Comparison of ENCODE assay signal across 30 mouse cellular contexts in the genomic region with DNA sequence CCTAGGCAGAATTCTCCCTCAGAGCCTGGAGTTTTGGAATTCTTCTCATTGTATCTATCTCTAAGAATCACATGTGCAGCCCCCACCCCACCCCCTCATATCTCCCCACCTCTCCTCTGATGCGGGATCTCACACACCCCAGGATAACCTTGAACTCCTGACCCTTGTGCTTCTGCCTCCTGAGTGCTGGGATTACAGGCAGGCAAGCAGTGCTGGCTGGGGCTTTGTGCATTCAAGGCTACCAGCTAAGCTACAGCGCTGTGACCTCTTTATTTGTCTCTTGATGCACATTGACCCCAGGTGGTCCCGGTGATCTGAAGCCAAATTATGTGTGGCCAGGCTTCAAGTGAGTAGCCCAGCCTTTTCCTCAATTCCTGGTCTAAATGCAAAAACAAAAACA. TPM values are rescaled to one million over a fixed set of nuclear protein-coding genes. Genes with fewer than 3 reads are reported as not detected.
DNase-seq lines count a peak whose midpoint lies in the region; ATAC-seq lines count a peak whose summit lies in the region.
"Had no signal": no experiment of that assay in that cellular context is flagged by ENCODE, and none has a peak within 500 bp of the region (broad histone marks: within the 10 kb centered on the region; RNA-seq: fewer than 3 reads in every experiment).

No protein-coding gene starts in this region.

- no peaks in the 10 kb centered on the region for H3K4me1 ChIP-seq in midbrain, embryonic 11.5 days (ENCODE audit: control insufficient read depth, insufficient read depth, low read length)
- no peaks in the 10 kb centered on the region for H3K4me1 ChIP-seq in midbrain, embryonic 13.5 days (replicated peaks)
- H3K4me1 ChIP-seq: heart, embryonic 13.5 days; limb, embryonic 10.5 days; limb, embryonic 15.5 days; liver, embryonic 13.5 days; neural tube, embryonic 13.5 days; stomach, embryonic 15.5 days had no signal

- no peaks in the 10 kb centered on the region for H3K9me3 ChIP-seq in midbrain, embryonic 11.5 days (ENCODE audit: control insufficient read depth, low read length)
- no peaks in the 10 kb centered on the region for H3K9me3 ChIP-seq in midbrain, embryonic 13.5 days
- H3K9me3 ChIP-seq: heart, embryonic 13.5 days; hindbrain, embryonic 10.5 days; kidney, embryonic 15.5 days; limb, embryonic 10.5 days; limb, embryonic 15.5 days; liver, embryonic 13.5 days; neural tube, embryonic 13.5 days; stomach, embryonic 15.5 days had no signal

- no peak overlapping the region for H3K9ac ChIP-seq in midbrain, embryonic 11.5 days (ENCODE audit: low read length)
- H3K9ac ChIP-seq in midbrain, embryonic 13.5 days (replicated peaks), result no peak overlapping the region
- H3K9ac ChIP-seq: heart, embryonic 13.5 days; kidney, embryonic 15.5 days; limb, embryonic 15.5 days; liver, embryonic 13.5 days; neural tube, embryonic 13.5 days; stomach, embryonic 15.5 days had no signal

- H3K27ac ChIP-seq in midbrain, embryonic 11.5 days (ENCODE audit: low read depth, low read length), result no peak overlapping the region
- H3K27ac ChIP-seq in midbrain, embryonic 13.5 days, result no peak overlapping the region
- H3K27ac ChIP-seq: gastrocnemius, adult 2 months; heart, embryonic 13.5 days; kidney, embryonic 15.5 days; limb, embryonic 10.5 days; limb, embryonic 15.5 days; liver, embryonic 13.5 days; neural tube, embryonic 13.5 days; stomach, embryonic 15.5 days had no signal

- no peak overlapping the region for H3K4me2 ChIP-seq in midbrain, embryonic 11.5 days
- no peak overlapping the region for H3K4me2 ChIP-seq in midbrain, embryonic 13.5 days (replicated peaks)
- H3K4me2 ChIP-seq: heart, embryonic 13.5 days; kidney, embryonic 15.5 days; limb, embryonic 15.5 days; liver, embryonic 13.5 days; neural tube, embryonic 13.5 days; stomach, embryonic 15.5 days had no signal

- no peaks in the 10 kb centered on the region for H3K27me3 ChIP-seq in midbrain, embryonic 11.5 days (ENCODE audit: control insufficient read depth, insufficient read depth, low read length)
- H3K27me3 ChIP-seq in midbrain, embryonic 13.5 days, result no peaks in the 10 kb centered on the region
- H3K27me3 ChIP-seq: CH12.LX; heart, embryonic 13.5 days; kidney, embryonic 15.5 days; limb, embryonic 15.5 days; liver, embryonic 13.5 days; neural tube, embryonic 13.5 days; stomach, embryonic 15.5 days had no signal

- 23% methylated on average over 3 of the region's 3 CpGs for WGBS in midbrain, embryonic 11.5 days
- WGBS in midbrain, embryonic 13.5 days, result 10% methylated on average over 3 of the region's 3 CpGs

- H3K36me3 ChIP-seq in midbrain, embryonic 11.5 days (ENCODE audit: control insufficient read depth, insufficient read depth, low read length), result no peaks in the 10 kb centered on the region
- H3K36me3 ChIP-seq in midbrain, embryonic 13.5 days, result no peaks in the 10 kb centered on the region
- H3K36me3 ChIP-seq: heart, embryonic 13.5 days; hindbrain, embryonic 10.5 days; kidney, embryonic 15.5 days; limb, embryonic 10.5 days; limb, embryonic 15.5 days; liver, embryonic 13.5 days; neural tube, embryonic 13.5 days; stomach, embryonic 15.5 days had no signal

- ATAC-seq in midbrain, embryonic 11.5 days (ENCODE audit: low FRiP score), result 0 out of 2 replicates have a peak, but pooled peaks have one; percentile 24
- no peak for ATAC-seq in midbrain, embryonic 13.5 days
- ATAC-seq: activated CD4-positive, CD25-positive, alpha-beta regulatory T cell, adult 4 months; forebrain, embryonic 16.5 days; hindbrain, embryonic 16.5 days had no signal

- DNase-seq in adrenal gland, adult (ENCODE audit: inconsistent age in 2 of 2, low spot score in 1 of 2), result peak; percentile 47 to 70
- DNase-seq in adrenal gland, adult 8-10 months, result no peak
- peak; percentile 18 for DNase-seq in embryo, embryonic 10 days (ENCODE audit: low spot score)
- DNase-seq in embryo, embryonic 9.5 days (ENCODE audit: extremely low spot score), result no peak
- no peak for DNase-seq in midbrain, embryonic 11.5 days (ENCODE audit: low spot score, missing footprints)
- DNase-seq in retina, postnatal 1 day, result peak; percentile 29
- no peak for DNase-seq in thymus, postnatal 10 days (ENCODE audit: low spot score in 2 of 2)
- DNase-seq: cerebellum, adult 8-10 months; gastrocnemius, adult 2 months; gastrocnemius, postnatal 36 days; heart, postnatal 10 days; kidney, adult 18-20 months; kidney, postnatal 36 days; liver, embryonic 13.5 days; lung, adult 2 months; lung, postnatal 14 days; right cerebral cortex, postnatal 14 days; thymus, postnatal 14 days had no signal

- no peak overlapping the region for H3K4me3 ChIP-seq in midbrain, embryonic 11.5 days (ENCODE audit: low read depth, low read length)
- no peak overlapping the region for H3K4me3 ChIP-seq in midbrain, embryonic 13.5 days (replicated peaks)
- H3K4me3 ChIP-seq: gastrocnemius, adult 2 months; heart, embryonic 13.5 days; hindbrain, embryonic 10.5 days; kidney, embryonic 15.5 days; limb, embryonic 10.5 days; limb, embryonic 15.5 days; liver, embryonic 13.5 days; neural tube, embryonic 13.5 days; stomach, embryonic 15.5 days had no signal

RNA-seq across cellular contexts. Expression of a gene that starts 15.0 kb away (rescaled TPM):
- total RNA-seq in adrenal gland, adult 8-10 months (2022), result 100 to 1,000 TPM; 134 to 141 (median 137) TPM
- polyA plus RNA-seq in midbrain, embryonic 11.5 days (2014; fragmentation: Nextera tagmentation; extraction: Ambion mirVana), result 23.7 and 28.5 TPM in 2 replicates
- 65.3 and 71.7 TPM in 2 replicates for polyA plus RNA-seq in midbrain, embryonic 13.5 days (2015; fragmentation: Nextera tagmentation; extraction: Ambion mirVana)

Comparison
In these comparisons a context has a peak if more than half of its experiments do, and no peak if none do; other contexts are left out.
1. DNase-seq: peak in adrenal gland, adult (2 of 2), embryo, embryonic 10 days (single experiment) and retina, postnatal 1 day (single experiment); none in adrenal gland, adult 8-10 months (single experiment), embryo, embryonic 9.5 days (single experiment), midbrain, embryonic 11.5 days (single experiment) and thymus, postnatal 10 days (0 of 2).